Mouse (Mus musculus) intestine, postnatal 0 days (tissue): ENCODE results near the gene Pllp. TPM values are rescaled to one million over a fixed set of nuclear protein-coding genes. Genes with fewer than 3 reads are reported as not detected.

Source experiments
- ATAC-seq: fragments of 200-750 bp; cut with Nextera tagmentation; 2 replicates; pipeline ENCODE4 v1.8.0; 2017; ENCODE audit warnings: mild to moderate bottlenecking, moderate TSS enrichment, moderate library complexity
- H3K27ac ChIP-seq: fragments of 300-500 bp; sonication (generic); 2 replicates; pipeline ENCODE4 v1.5.1; 2014; ENCODE audit warnings: mild to moderate bottlenecking, low read depth, low read length, moderate library complexity
- H3K27me3 ChIP-seq: fragments of 300-500 bp; sonication (generic); replicated peaks from 2 replicates; pipeline ENCODE4 v1.6.1; 2014; ENCODE audit warnings: low read length, mixed read lengths; ENCODE audit not compliant: control insufficient read depth, insufficient read depth
- H3K36me3 ChIP-seq: fragments of 300-500 bp; sonication (generic); 2 replicates; pipeline ENCODE4 v1.6.1; 2014; ENCODE audit warnings: mild to moderate bottlenecking, moderate library complexity; ENCODE audit not compliant: control insufficient read depth, insufficient read depth
- H3K4me1 ChIP-seq: fragments of 300-500 bp; sonication (generic); replicated peaks from 2 replicates; pipeline ENCODE4 v1.6.1; 2014; ENCODE audit warnings: antibody characterized with exemption, low read length, mixed read lengths; ENCODE audit not compliant: control insufficient read depth, insufficient read depth
- H3K4me2 ChIP-seq: fragments of 300-500 bp; sonication (generic); replicated peaks from 2 replicates; pipeline ENCODE4 v1.6.1; 2014; ENCODE audit warnings: low read depth, mild to moderate bottlenecking, moderate library complexity
- H3K4me3 ChIP-seq: fragments of 300-500 bp; sonication (generic); 2 replicates; pipeline ENCODE4 v1.5.1; 2014; ENCODE audit warnings: low read depth, low read length
- H3K9ac ChIP-seq: fragments of 300-500 bp; sonication (generic); 2 replicates; pipeline ENCODE4 v1.6.1; 2014; ENCODE audit warnings: mild to moderate bottlenecking, low read depth, low read length
- H3K9me3 ChIP-seq: fragments of 300-500 bp; sonication (generic); 2 replicates; pipeline ENCODE4 v1.6.1; 2016; ENCODE audit warnings: mixed run types; ENCODE audit not compliant: control insufficient read depth
- CTCF ChIP-seq: sonication (generic); IDR thresholded peaks from 2 replicates; pipeline ENCODE4 v1.5.1; 2016; ENCODE audit warnings: low read depth, mild to moderate bottlenecking, control low read depth, antibody characterized with exemption, moderate library complexity
- WGBS: fragments of 180-500 bp; shearing (Covaris S2); extraction: QIAGEN DNeasy Blood & Tissue Kit; methylation state at CpG from one replicate; pipeline ENCODE4 v1.1.7; 2014; 5-methylcytosine and 5-hydroxymethylcytosine counted together
- polyA plus RNA-seq: library from polyadenylated mRNA; unstranded; fragments of >200 nt; fragmentation: Nextera tagmentation; extraction: Ambion mirVana; gene quantifications from 2 replicates; pipeline ENCODE4 v1.2.1, GENCODE M21; 2015

The Pllp gene
- polyA plus RNA-seq, 1 experiment from 2014 or later, result 26.3 TPM

- Histone ChIP-seq H3K4me3 (no peak overlapping the region), H3K27ac (no peak overlapping the region), H3K4me2 (no peak overlapping the region), H3K4me1 (peaks cover 4% of the 10 kb centered on the region; the same call in 1 of the 2 replicates), H3K9ac (no peak overlapping the region), H3K36me3 (no peaks in the 10 kb centered on the region), H3K9me3 (no peaks in the 10 kb centered on the region), H3K27me3 (peaks cover 10% of the 10 kb centered on the region)
- WGBS, result 82% methylated on average over 4 of the region's 4 CpGs
- ATAC-seq, result no peak
- no peak for TF ChIP-seq CTCF
These were observed 4.4 kb upstream of the Pllp start for GRCm38 (mm10) chr8:94700421-94700935.

- Histone ChIP-seq H3K27ac (no peak overlapping the region), H3K9me3 (no peaks in the 10 kb centered on the region), H3K36me3 (no peaks in the 10 kb centered on the region), H3K4me2 (no peak overlapping the region), H3K4me1 (peaks cover 9% of the 10 kb centered on the region; the same call in 1 of the 2 replicates), H3K4me3 (no peak overlapping the region), H3K9ac (no peak overlapping the region), H3K27me3 (peaks cover 14% of the 10 kb centered on the region)
- no peak for TF ChIP-seq CTCF
- ATAC-seq, result no peak
- WGBS, result 78% methylated on average over 16 of the region's 16 CpGs
These were observed 3.3 kb upstream of the Pllp start for GRCm38 (mm10) chr8:94699366-94699765.

GRCm38 (mm10) chr8:94697956-94698355 is 1.9 kb upstream of the Pllp start:
- Histone ChIP-seq H3K4me2 (no peak overlapping the region), H3K4me1 (peaks cover 9% of the 10 kb centered on the region; the same call in 1 of the 2 replicates), H3K4me3 (no peak overlapping the region), H3K27ac (no peak overlapping the region), H3K36me3 (no peaks in the 10 kb centered on the region), H3K9ac (no peak overlapping the region), H3K27me3 (peaks cover 15% of the 10 kb centered on the region), H3K9me3 (no peaks in the 10 kb centered on the region)
- no peak for ATAC-seq
- WGBS, result 88% methylated on average over 6 of the region's 6 CpGs
- TF ChIP-seq CTCF, result no peak

- no peak for TF ChIP-seq CTCF
- Histone ChIP-seq H3K4me1 (peaks cover 9% of the 10 kb centered on the region; the same call in 1 of the 2 replicates), H3K9ac (no peak overlapping the region), H3K4me3 (peak overlapping the region; percentile 51; the same call in 1 of the 2 replicates), H3K36me3 (no peaks in the 10 kb centered on the region), H3K27ac (no peak overlapping the region), H3K9me3 (no peaks in the 10 kb centered on the region), H3K27me3 (peaks cover 15% of the 10 kb centered on the region), H3K4me2 (0 out of 2 replicates have a peak overlapping the region, but pooled peaks have one; percentile 83)
- ATAC-seq, result no peak
- 53% methylated on average over 3 of the region's 3 CpGs for WGBS
These were observed 488 bp upstream of the Pllp start for GRCm38 (mm10) chr8:94696566-94696965.

GRCm38 (mm10) chr8:94695341-94695993 is 611 bp downstream of the Pllp start:
- H3K27me3 ChIP-seq, result peaks cover 15% of the 10 kb centered on the region
- H3K4me1 ChIP-seq, result peaks cover 9% of the 10 kb centered on the region; the same call in 1 of the 2 replicates
- no peak overlapping the region for H3K27ac ChIP-seq
- TF ChIP-seq CTCF, result no peak
- ATAC-seq, result peak; percentile 69
- H3K36me3 ChIP-seq, result no peaks in the 10 kb centered on the region
- no peaks in the 10 kb centered on the region for H3K9me3 ChIP-seq
- 2% methylated on average over 31 of the region's 31 CpGs for WGBS
- peak overlapping the region; percentile 37; the same call in 1 of the 2 replicates for H3K9ac ChIP-seq
- H3K4me2 ChIP-seq, result peak overlapping the region; percentile 83
- peak overlapping the region; percentile 51 for H3K4me3 ChIP-seq

GRCm38 (mm10) chr8:94694701-94695100 is 1.4 kb downstream of the Pllp start:
- Histone ChIP-seq H3K9ac (no peak overlapping the region), H3K9me3 (no peaks in the 10 kb centered on the region), H3K36me3 (no peaks in the 10 kb centered on the region), H3K27me3 (peaks cover 15% of the 10 kb centered on the region), H3K4me1 (peaks cover 9% of the 10 kb centered on the region; the same call in 1 of the 2 replicates), H3K4me2 (peak overlapping the region; percentile 83), H3K4me3 (peak overlapping the region; percentile 51), H3K27ac (no peak overlapping the region)
- no peak for ATAC-seq
- TF ChIP-seq CTCF, result no peak
- 36% methylated on average over 6 of the region's 6 CpGs for WGBS
